8 mouse cellular contexts compared by ENCODE assay signal in the genomic region with DNA sequence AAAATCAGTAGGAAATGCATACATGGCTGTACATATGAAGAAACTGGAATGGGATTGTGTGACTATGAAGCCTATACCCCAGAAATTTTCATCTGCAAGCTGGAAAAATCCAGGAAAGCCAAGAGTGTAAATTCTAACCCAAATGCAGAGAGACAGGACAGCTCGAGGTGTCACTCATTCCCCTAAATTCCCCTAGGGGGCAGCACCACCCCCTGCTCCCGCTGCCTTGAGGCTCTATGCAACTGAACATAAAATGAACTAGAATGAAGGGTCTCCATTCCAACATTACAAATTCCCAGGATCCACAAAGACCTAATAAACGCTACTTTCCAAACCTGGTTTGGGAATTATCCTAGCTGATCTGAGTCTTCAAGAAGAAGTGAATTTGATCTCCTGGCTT. TPM values are rescaled to one million over a fixed set of nuclear protein-coding genes. Genes with fewer than 3 reads are reported as not detected.
DNase-seq lines count a peak whose midpoint lies in the region; ATAC-seq and TF ChIP-seq lines count a peak whose summit lies in the region.

No protein-coding gene starts in this region.

- no peaks in the 10 kb centered on the region for H3K4me1 ChIP-seq in cortical plate, adult 2 months (ENCODE audit: control insufficient read depth, insufficient read depth, low read length)

- ATAC-seq in CD4-positive, CD25-positive, alpha-beta regulatory T cell, adult 4 months = no peak

- DNase-seq in CD4-positive, CD25-positive, alpha-beta regulatory T cell, adult 2 months (ENCODE audit: low read depth, low spot score) = peak; percentile 39
- DNase-seq in left cerebral cortex, adult 2 months (ENCODE audit: extremely low spot score in 1 of 2, low spot score in 2 of 2) = peak; percentile 36 to 49
- DNase-seq in left cerebral cortex, postnatal 36 days (ENCODE audit: low spot score in 2 of 2) = no peak
- DNase-seq in R1 (ENCODE audit: low read depth, low spot score) = peak; percentile 60
- peak; percentile 50 to 60 for DNase-seq in kidney, postnatal 4 days
- DNase-seq in retina, postnatal 1 day = peak; percentile 58

- intact Hi-C loops in left cerebral cortex, adult 2 months (cut with DNase I) = no loop called here
- intact Hi-C loops in left cerebral cortex, postnatal 36 days (cut with DNase I) = loop anchor here (5.0 to 10.0 kb wide), 2 partner anchors 101 to 314 kb away; a partner anchor contains a TSS

- H3K4me3 ChIP-seq in left cerebral cortex, adult 2 months = no peak overlapping the region
- no peak overlapping the region for H3K4me3 ChIP-seq in cortical plate, adult 2 months (ENCODE audit: insufficient read depth, low read length)

- H3K27ac ChIP-seq in left cerebral cortex, adult 2 months = no peak overlapping the region
- H3K27ac ChIP-seq in cortical plate, adult 2 months (ENCODE audit: insufficient read depth, low read length) = no peak overlapping the region

- TF ChIP-seq POLR2A in cortical plate, adult 2 months (IDR thresholded peaks at IDR 0.05; ENCODE audit: extremely low read depth, insufficient read depth, low read length) = no peak

- TF ChIP-seq CTCF in left cerebral cortex, adult 2 months (IDR thresholded peaks at IDR 0.05) = peak; percentile 83
- peak; percentile 80 for TF ChIP-seq CTCF in cortical plate, adult 2 months (IDR thresholded peaks at IDR 0.05; ENCODE audit: extremely low read depth, insufficient read depth, low read length)

RNA-seq across cellular contexts. Expression of a gene that starts 48.1 kb away (rescaled TPM):
- under 1 TPM; 0.23 to 0.32 TPM for polyA plus RNA-seq in CD4-positive, CD25-positive, alpha-beta regulatory T cell, adult 4 months (2017; shearing (Covaris generic))
- total RNA-seq in left cerebral cortex, adult 2 months (2021) = 100 to 1,000 TPM; 905 to 916 TPM
- total RNA-seq in left cerebral cortex, postnatal 36 days (2021) = 100 to 1,000 TPM; 847 to 969 TPM
- 348 and 352 TPM in 2 replicates for polyA plus RNA-seq in cortical plate, adult 2 months (2012; rRNA removed)

Comparison
In these comparisons a context has a peak if more than half of its experiments do, and no peak if none do; other contexts are left out.
1. DNase-seq: peak in CD4-positive, CD25-positive, alpha-beta regulatory T cell, adult 2 months (single experiment), left cerebral cortex, adult 2 months (2 of 2), R1 (single experiment), kidney, postnatal 4 days (2 of 2) and retina, postnatal 1 day (single experiment); none in left cerebral cortex, postnatal 36 days (0 of 2).